In the genomic region with DNA sequence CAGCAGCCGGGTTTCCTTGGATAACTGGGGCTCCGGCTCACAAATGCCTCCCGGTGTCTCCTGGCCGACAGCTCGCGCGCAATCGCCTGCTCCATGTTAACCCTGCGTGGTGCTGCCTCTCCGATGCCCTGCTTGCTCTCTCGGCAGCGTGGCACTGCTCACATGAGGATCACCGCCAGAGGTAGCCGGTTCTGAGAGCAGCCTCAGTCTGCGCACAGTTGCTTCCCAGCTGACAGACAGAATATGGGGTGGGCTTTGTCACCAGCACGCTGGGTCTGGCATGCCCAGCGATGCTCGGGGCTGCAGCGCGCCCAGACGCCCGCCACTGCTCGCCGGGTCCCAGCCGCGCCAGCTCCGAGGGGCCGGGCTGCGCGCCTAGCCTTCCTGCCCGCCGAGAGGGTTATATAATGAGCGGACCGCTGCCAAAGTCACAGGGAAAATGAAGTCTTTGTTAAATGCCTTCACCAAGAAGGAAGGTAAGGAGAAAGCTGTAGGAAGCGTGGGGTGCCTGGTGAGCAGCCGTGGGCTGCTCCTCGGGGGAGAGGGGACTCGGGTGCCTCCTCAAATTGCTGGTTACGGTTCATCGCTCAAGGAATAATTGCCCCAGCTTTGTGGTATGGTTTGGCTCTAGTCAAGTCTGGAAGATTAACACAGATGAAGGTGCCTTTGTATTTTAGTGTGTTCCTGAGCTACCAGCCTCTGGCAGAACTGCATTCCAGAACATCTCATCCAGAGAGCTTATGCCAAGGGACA, we compare ENCODE assay signal across 9 mouse cellular contexts.
DNase-seq lines count a peak whose midpoint lies in the region; ATAC-seq and TF ChIP-seq lines count a peak whose summit lies in the region.
"Had no signal": no experiment of that assay in that cellular context is flagged by ENCODE, and none has a peak within 500 bp of the region (broad histone marks: within the 10 kb centered on the region; RNA-seq: fewer than 3 reads in every experiment).

No protein-coding gene starts in this region.

- WGBS in forebrain, embryonic 12.5 days: 2% methylated on average over 40 of the region's 40 CpGs
- 14% methylated on average over 40 of the region's 40 CpGs for WGBS in intestine, embryonic 15.5 days

- intact Hi-C loops in left cerebral cortex, postnatal 25 days (cut with DNase I): loop anchor here (2.0 kb wide), 2 partner anchors 31 to 73 kb away; no protein-coding TSS in a partner anchor

- DNase-seq in R1 (ENCODE audit: low read depth, low spot score): peak; percentile 21
- DNase-seq in left cerebral cortex, postnatal 25 days (ENCODE audit: low spot score in 2 of 2): peak; percentile 73 to 74
- DNase-seq in right cerebral cortex, adult 18-20 months: peak; percentile 75
- DNase-seq in thymus, postnatal 0 days (ENCODE audit: low spot score): no peak
- DNase-seq in c-Kit-positive CD71-positive TER-119-positive erythroid progenitor cells, embryonic 14.5 days (ENCODE audit: low spot score): no peak

- H3K4me3 ChIP-seq in ES-Bruce4 (ENCODE audit: low read depth, low read length): peak overlapping the region; percentile 59
- peak overlapping the region; percentile 39 for H3K4me3 ChIP-seq in forebrain, embryonic 12.5 days (replicated peaks)
- 0 out of 2 replicates have a peak overlapping the region, but pooled peaks have one; percentile 12 for H3K4me3 ChIP-seq in intestine, embryonic 15.5 days (replicated peaks)
- H3K4me3 ChIP-seq: myocyte had no signal

- ATAC-seq in forebrain, embryonic 12.5 days (ENCODE audit: low FRiP score): peak; percentile 70
- ATAC-seq in intestine, embryonic 15.5 days: no peak

- no peaks in the 10 kb centered on the region for H3K27me3 ChIP-seq in ES-Bruce4 (ENCODE audit: control insufficient read depth, insufficient read depth, low read length, poor library complexity, severe bottlenecking)
- peaks cover 56% of the 10 kb centered on the region for H3K27me3 ChIP-seq in forebrain, embryonic 12.5 days
- peaks cover 22% of the 10 kb centered on the region for H3K27me3 ChIP-seq in intestine, embryonic 15.5 days (replicated peaks)

- no peak for TF ChIP-seq POLR2A in ES-Bruce4 (IDR thresholded peaks at IDR 0.05; ENCODE audit: insufficient read depth, low read length)

- H3K27ac ChIP-seq in ES-Bruce4 (ENCODE audit: insufficient read depth, low read length): no peak overlapping the region
- H3K27ac ChIP-seq in forebrain, embryonic 12.5 days: peak overlapping the region; percentile 50
- H3K27ac ChIP-seq in intestine, embryonic 15.5 days: no peak overlapping the region

- 0 out of 2 replicates have a peak overlapping the region, but pooled peaks have one; percentile 1 for H3K9ac ChIP-seq in ES-Bruce4 (ENCODE audit: low read depth, poor library complexity, severe bottlenecking)
- peak overlapping the region; percentile 44 for H3K9ac ChIP-seq in forebrain, embryonic 12.5 days
- no peak overlapping the region for H3K9ac ChIP-seq in intestine, embryonic 15.5 days

- TF ChIP-seq CTCF in ES-Bruce4 (IDR thresholded peaks at IDR 0.05; ENCODE audit: low read depth, low read length): no peak

- no peak for TF ChIP-seq EP300 in ES-Bruce4 (IDR thresholded peaks at IDR 0.05; ENCODE audit: insufficient read depth, low read depth, low read length)

- H3K4me2 ChIP-seq in forebrain, embryonic 12.5 days: peak overlapping the region; percentile 63
- H3K4me2 ChIP-seq in intestine, embryonic 15.5 days (replicated peaks): peak overlapping the region; percentile 45

- no peaks in the 10 kb centered on the region for H3K36me3 ChIP-seq in ES-Bruce4 (ENCODE audit: control insufficient read depth, insufficient read depth, low read length, poor library complexity, severe bottlenecking)
- H3K36me3 ChIP-seq in forebrain, embryonic 12.5 days (replicated peaks): no peaks in the 10 kb centered on the region
- H3K36me3 ChIP-seq in intestine, embryonic 15.5 days: no peaks in the 10 kb centered on the region

- H3K4me1 ChIP-seq in ES-Bruce4 (ENCODE audit: control insufficient read depth, insufficient read depth, low read length): no peaks in the 10 kb centered on the region
- H3K4me1 ChIP-seq in forebrain, embryonic 12.5 days: peaks cover 15% of the 10 kb centered on the region
- no peaks in the 10 kb centered on the region for H3K4me1 ChIP-seq in intestine, embryonic 15.5 days (replicated peaks)

- no peaks in the 10 kb centered on the region for H3K9me3 ChIP-seq in ES-Bruce4 (replicated peaks; ENCODE audit: control insufficient read depth, insufficient read depth, low read length, poor library complexity, severe bottlenecking)
- no peaks in the 10 kb centered on the region for H3K9me3 ChIP-seq in forebrain, embryonic 12.5 days
- H3K9me3 ChIP-seq in intestine, embryonic 15.5 days: no peaks in the 10 kb centered on the region

Comparison
In these comparisons a context has a peak if more than half of its experiments do, and no peak if none do; other contexts are left out.
1. DNase-seq: peak in R1 (single experiment), left cerebral cortex, postnatal 25 days (2 of 2) and right cerebral cortex, adult 18-20 months (single experiment); none in thymus, postnatal 0 days (single experiment) and c-Kit-positive CD71-positive TER-119-positive erythroid progenitor cells, embryonic 14.5 days (single experiment).
2. Peak in every context shown above with its lines, with median percentiles within 50 percentile points of each other: H3K4me3 ChIP-seq.